Mouse (Mus musculus) cerebellum, postnatal 25 days (tissue): ENCODE data around the gene Cpne2.
A peak's percentile ranks its signal among the peaks of the same experiment; 100 is the strongest.

ENCODE experiments used
- DNase-seq, 2 experiments: peaks; one replicate each; pipeline ENCODE4 v3.0.0; 2021; ENCODE audit warnings: mixed read lengths in 2 of 2

Cpne2 gene

DNA sequence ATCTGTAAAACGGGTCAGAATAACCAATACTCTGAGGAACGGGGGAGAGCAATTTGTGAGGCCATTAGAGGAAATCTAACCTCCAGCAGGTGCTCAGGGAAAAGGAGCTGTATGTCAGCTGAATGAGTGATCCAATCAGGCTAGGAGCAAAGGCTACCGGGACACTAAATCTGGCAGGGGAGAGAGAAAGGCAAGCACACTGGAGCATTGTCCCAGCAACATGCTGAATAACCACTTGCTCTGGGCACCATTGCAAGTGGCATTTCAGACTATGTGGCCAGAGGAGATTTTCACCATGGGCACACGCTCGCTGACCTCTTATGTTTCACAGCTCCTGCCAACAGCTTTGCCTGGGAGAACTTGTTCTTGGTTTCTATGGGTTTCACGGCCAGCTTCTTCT lies 49.8 kb downstream of the Cpne2 start:
- DNase-seq, result no peak

- DNase-seq, result peak in 1 of 2 experiments; percentile 48
Measured at GRCm38 (mm10) chr8:94584238-94584817, 51.5 kb downstream of the Cpne2 start.

DNA sequence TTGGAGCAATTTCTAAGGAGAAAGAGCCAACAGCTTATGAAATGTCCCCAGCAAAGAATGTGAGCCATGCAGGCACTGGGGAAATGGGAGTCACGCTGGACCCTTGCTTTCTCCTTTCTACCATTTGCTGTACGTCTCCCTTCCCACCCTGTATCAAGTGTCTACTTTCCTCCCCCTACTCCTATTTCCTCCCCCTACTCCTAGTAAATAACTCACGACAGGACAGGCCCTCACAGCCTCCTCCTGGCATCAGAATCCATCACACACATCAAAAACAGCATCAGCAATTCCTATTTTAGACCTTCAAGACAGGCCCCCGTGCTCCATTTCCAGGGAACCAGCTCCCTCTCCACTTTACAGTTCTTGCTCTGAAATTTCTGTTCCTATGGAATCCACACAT lies 58.9 kb downstream of the Cpne2 start:
- DNase-seq, result no peak

- no peak for DNase-seq
Measured at GRCm38 (mm10) chr8:94594211-94594610, 61.4 kb downstream of the Cpne2 start.

GRCm38 (mm10) chr8:94600478-94600877 lies 67.7 kb downstream of the Cpne2 start:
- DNase-seq, result no peak

DNA sequence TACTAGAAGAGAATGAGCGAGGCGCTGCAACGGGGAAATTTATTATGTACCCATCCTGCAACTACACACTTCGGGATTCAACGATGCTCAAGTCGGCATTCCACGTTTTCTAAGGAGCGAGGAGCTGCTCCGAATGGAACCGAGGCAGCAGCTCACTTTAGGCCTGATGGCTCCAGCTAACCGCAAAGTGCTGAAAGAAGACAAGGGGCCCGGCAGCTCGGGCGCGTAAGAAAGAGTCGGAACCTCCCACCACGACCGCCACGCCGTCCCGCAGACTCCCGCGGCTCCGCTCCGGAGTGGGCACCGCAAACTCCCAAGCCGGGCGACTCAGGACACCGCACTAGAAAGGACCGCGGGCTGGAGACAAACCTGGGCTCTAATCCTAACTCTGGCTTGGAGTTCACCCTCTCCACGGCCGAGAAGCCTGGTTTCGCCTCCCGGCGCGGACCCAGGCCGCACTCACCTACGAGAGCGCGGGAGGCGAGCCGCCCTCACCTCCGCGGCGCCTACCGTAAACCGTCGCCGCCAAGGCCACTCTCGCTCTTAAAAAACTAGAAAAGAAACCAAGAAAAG lies 68.3 kb downstream of the Cpne2 start:
- DNase-seq, result no peak

GRCm38 (mm10) chr8:94601607-94602385 lies 69.0 kb downstream of the Cpne2 start, which contains the start of the genes Rspry1 and Fam192a:
Gene Rspry1 (plus strand): TSS chr8:94601937.
Gene Fam192a (minus strand): TSS chr8:94601997.
- peak; percentile 99 for DNase-seq

- peak in 1 of 2 experiments; percentile 19 for DNase-seq
Measured at GRCm38 (mm10) chr8:94602471-94603131, 69.8 kb downstream of the Cpne2 start.

GRCm38 (mm10) chr8:94604030-94604429 lies 71.2 kb downstream of the Cpne2 start:
- DNase-seq, result no peak

GRCm38 (mm10) chr8:94607064-94607463 lies 74.3 kb downstream of the Cpne2 start:
- DNase-seq, result no peak
